Mouse (Mus musculus) granulocyte monocyte progenitor cell, adult 5-6 weeks (primary cell): Measurements from ENCODE around the gene Spata3. TPM values are rescaled to one million over a fixed set of nuclear protein-coding genes. Genes with fewer than 3 reads are reported as not detected.

Source experiments
- ATAC-seq: replicated peaks from 2 replicates; pipeline ENCODE4 v1.8.0; 2016; ENCODE audit warnings: mild to moderate bottlenecking, moderate TSS enrichment, inconsistent platforms; ENCODE audit not compliant: poor library complexity, severe bottlenecking
- total RNA-seq, 2 experiments: library from RNA; stranded (forward) in 1 of 2; stranded (reverse) in 1 of 2; fragments of 200-712, 200-1000 nt in 1 of 2; fragments of >200 nt in 1 of 2; fragmentation: Nextera tagmentation in 1 of 2; gene quantifications; 2 replicates each; pipeline ENCODE4 v1.2.3; 2014 to 2017

Gene Spata3
- total RNA-seq, 2 experiments from 2014 or later: not detected

DNA sequence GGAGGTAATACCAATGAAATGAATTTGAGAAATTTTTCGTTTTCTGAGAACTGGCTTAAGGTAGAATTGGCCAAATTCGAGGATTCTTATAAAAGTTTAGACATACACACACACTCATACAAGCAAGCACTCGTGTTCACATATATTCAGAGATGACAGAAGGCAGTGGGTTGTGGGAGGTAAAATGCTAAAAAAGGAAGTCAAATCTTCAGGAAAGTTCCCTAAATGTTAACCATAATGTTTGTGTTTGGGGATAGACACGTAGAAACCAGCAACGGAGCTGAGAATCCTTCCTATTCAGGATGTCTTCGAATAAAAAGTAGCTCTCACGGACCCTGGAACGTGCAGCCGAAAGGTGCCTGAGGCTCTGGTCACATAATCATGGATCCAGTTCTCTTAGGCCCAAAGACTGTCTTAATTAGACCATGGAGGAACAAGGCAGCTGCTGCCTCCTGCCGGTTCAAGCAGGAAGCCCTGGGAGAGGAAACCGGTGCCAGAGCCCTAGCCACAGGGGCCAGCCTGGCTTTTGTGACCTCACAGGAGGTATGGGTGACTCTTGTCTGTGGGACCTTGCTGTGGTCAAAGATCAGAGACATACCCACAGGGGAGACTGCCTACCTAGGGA, 4.9 kb downstream of the Spata3 start:
- ATAC-seq: peak; percentile 70

GRCm38 (mm10) chr1:86032273-86032987, 15.8 kb downstream of the Spata3 start:
- ATAC-seq: no peak

- ATAC-seq: peak; percentile 83
Measured at GRCm38 (mm10) chr1:86038191-86038951, 21.8 kb downstream of the Spata3 start.

DNA sequence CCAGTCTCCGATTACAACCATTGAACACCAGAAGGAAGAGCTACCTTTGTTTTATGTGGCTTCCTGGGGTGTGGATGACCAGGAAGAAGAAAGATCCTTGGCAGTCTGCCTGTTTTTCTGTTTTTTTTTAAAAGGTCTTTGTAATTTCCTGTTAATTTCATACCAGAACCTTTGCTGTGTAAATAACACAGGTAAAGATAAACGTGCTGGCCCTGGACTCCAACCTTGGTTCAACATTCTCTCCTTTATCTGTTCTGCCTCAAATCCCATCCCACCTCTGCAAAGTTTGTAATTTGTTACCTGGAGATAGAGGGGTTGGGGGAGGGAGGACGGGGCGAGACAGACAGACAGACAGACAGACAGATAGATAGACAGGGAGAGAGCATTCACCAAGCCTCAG, 23.5 kb downstream of the Spata3 start:
- no peak for ATAC-seq

- peak; percentile 83 for ATAC-seq
Measured at GRCm38 (mm10) chr1:86040817-86041216, 24.2 kb downstream of the Spata3 start.

DNA sequence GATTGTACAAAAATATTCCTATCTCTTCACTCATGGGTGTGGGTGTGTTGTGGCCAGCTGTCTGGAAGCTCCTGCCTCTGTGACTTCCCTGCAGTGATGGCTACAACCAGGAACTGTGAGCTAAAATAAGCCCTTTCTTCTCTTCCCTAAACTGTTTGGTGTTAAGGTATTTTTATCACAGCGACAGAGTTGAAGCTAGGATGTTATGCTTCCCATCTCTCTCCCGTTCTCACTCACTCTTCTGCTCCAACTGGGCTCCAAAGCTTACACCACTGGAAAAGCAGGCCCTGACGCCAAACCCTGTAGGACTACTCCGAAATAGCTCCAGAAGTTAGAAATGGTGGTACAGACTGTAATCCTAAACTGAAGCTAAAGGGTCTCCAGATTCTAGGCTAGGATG, 28.4 kb downstream of the Spata3 start:
- ATAC-seq: no peak

DNA sequence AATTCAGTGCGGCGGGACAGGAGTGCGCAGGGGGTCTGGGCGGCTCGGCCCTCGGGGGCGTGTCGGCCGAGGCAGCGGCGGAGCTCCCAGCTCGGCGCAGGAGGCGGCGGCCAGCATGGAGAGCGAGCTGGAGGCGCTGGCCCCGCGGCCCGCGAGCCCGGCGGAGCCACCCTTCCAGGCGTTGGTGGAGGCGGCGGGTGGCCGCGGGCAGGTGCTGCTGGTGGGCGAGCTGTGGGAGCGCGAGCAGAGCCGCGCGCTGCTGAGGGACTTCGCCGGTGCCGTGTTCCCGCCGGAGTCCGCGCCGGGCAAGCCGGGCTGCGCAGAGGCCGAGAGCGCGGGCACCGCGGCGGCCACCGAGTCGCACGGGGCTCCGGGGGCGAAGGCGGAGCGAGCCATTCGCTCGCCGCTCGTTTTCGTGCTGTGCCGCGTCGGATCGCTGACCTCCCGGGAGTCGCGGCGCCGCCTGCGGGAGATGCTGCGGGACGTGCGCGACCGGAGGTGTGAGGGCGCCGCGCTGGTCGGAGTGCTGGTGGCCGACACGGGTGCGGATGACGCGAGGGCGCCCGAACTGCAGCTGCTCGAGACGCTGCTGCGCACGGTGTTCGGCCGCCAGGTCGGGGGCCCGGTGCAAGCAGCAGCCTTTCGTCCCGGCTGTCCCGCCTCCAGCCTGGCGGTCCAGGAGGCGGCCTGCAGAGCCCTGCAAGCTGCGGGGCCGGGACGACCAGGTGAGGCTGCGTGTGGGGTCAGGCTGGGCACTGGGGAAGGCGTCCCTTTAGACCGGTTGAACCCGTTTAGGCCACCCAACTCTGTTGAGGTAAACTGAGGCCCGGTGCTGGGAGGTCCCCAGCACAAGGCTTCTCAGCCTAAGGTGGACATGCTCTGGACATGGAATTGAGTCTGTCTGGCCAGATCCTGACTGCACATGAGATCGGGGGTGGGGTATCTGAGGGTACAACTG, 29.5 kb downstream of the Spata3 start, which contains the start of gene 2810459M11Rik:
Gene 2810459M11Rik, plus strand, starts transcription at position 16 of the 958 bp plus-strand sequence.
- ATAC-seq: peak; percentile 63

DNA sequence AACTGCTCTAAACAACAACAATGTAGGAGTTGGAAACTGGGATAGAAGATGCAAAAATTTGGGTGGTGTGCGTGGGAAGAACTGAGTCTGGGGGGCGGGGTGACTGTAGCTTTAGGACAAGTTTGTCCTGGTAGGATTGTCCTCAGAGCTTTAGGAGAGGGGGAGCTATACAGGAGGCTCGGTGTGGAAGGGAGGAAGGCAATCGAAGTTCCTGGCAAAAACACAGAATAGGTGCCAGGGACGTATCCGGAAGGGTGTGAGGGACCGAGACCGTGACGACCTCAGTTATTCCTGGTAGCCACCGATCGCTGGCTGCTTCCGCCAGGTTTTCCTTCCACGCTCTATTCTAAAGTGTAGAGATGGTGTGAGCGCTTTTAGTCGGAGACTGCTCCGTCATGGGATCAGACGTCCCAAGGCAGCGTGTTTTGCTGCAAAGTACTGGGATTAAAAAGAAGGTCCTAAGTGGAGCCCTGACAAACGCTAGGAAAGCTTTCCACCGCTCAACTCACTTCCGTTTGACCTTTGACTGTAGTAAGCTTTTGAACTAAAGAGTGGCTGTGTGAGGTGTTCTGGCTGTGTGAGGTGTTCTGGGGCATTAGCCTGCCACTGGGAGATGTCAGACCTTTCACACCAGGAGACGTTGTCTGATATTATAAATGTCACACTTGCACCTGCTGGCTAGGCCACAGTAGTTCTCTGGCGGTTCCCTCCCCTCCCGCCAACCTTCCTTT, 30.4 kb downstream of the Spata3 start:
- no peak for ATAC-seq

GRCm38 (mm10) chr1:86048231-86048630, 31.6 kb downstream of the Spata3 start:
- ATAC-seq: peak; percentile 36

- no peak for ATAC-seq
Measured at GRCm38 (mm10) chr1:86048744-86049143, 32.1 kb downstream of the Spata3 start.

- ATAC-seq: no peak
Measured at GRCm38 (mm10) chr1:86053198-86053921, 36.7 kb downstream of the Spata3 start.

- no peak for ATAC-seq
Measured at GRCm38 (mm10) chr1:86054943-86055342, 38.3 kb downstream of the Spata3 start.

- ATAC-seq: no peak
Measured at GRCm38 (mm10) chr1:86056284-86056683, 39.7 kb downstream of the Spata3 start.

DNA sequence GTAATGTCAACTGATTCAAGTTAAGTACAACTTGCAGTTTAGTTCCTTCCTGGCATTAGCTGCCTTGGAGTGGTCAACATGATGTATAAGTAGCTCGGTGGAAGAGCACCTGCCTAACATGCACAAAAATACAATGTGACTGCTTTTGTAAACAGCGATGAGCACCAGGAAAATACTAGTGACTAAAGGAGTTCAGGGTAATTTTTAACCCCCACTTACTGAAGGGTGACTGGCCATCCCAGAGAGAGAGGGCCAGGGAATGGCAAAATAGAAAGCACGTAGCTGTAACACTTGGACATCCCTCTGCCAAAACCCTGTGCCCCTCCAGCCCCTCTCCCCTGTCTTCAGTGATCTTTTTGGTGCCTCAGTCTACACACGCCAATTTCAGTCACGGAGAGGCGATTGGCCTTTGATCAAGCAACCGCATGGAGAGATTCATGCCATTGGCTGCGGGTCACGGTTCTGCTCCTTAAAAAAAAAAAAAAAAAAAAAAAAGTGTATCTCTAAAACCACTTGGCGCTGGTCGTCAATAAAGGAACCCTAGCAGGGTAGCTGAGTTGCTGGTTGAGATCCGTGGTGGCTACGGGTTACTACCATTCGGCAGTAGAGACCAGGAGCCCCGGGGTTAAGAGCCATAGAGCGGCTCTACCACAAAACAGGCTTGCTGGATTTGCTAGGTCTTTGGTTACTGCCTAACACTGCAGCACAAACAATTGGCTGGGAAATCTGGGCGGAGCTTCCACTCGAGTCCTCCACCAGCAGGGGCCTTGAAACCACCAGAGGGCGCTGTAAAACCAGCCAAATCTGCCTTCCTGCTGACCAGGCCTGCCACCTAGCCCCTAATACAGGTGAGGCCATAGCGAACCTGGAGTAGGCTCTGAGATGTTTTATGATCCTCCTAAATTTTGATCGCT, 42.5 kb downstream of the Spata3 start:
- ATAC-seq: peak; percentile 83

DNA sequence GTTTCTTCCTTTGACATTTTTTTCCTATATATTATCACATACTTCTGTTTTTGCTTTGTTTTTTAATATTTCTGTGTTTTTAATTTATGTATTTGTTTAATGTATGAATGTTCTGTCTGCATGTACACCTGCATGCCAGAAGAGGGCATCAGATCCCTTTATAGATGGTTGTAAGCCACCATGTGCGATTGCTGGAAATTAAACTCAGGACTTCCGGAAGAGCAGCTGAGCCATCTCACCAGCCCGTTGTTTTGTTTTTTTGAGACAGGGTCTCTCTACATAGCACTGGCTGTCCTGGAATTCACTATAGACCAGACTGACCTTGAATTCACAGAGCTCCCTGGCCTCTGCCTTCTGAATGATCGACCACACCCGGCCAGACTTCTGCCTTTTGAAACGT, 45.9 kb downstream of the Spata3 start:
- ATAC-seq: no peak

GRCm38 (mm10) chr1:86064271-86064991, 47.8 kb downstream of the Spata3 start, which contains the start of gene Psmd1:
Gene Psmd1, plus strand, starts transcription at chr1:86064387.
- ATAC-seq: peak; percentile 87

DNA sequence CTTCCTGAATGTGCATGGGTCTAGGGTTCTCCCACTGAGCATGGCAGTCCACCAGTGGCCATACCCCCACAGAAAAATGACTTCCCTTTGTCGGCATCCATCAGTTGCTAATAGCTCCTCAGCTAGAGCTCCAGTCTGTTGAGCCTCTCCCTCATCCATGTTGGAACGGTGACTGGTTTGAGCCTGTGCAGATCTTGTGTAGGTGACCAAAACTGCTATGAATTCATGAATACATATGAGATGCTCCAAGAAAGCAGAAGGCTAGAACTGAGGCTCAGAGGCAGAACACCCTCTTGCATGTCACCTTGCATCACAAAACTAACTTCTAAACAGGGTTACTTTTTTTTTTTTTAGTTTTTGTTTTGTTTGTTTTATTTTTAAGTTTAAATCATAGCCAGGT, 59.9 kb downstream of the Spata3 start:
- no peak for ATAC-seq
